Mouse (Mus musculus) embryo, embryonic 9.5 days (tissue): Measurements from ENCODE around the gene Eif3k.
A peak's percentile ranks its signal among the peaks of the same experiment; 100 is the strongest.

Experiments used
- DNase-seq: peaks from one replicate; pipeline ENCODE4 v3.0.0-alpha.2; 2017; ENCODE audit errors: extremely low spot score

Eif3k gene

GRCm38 (mm10) chr7:28981651-28982273, at the start of gene Eif3k, which contains the start of gene Map4k1:
Gene Eif3k (minus strand): TSS chr7:28981864.
Gene Map4k1 (plus strand): TSS chr7:28982050.
- DNase-seq, result peak; percentile 93

- DNase-seq, result no peak
Measured at GRCm38 (mm10) chr7:29029690-29030656, 48.3 kb upstream of the Eif3k start.

- no peak for DNase-seq
Measured at GRCm38 (mm10) chr7:29028761-29029160, 47.1 kb upstream of the Eif3k start.

- DNase-seq, result no peak
Measured at GRCm38 (mm10) chr7:29026811-29027210, 45.1 kb upstream of the Eif3k start.

GRCm38 (mm10) chr7:29026195-29026594, 44.5 kb upstream of the Eif3k start:
- no peak for DNase-seq

GRCm38 (mm10) chr7:29025566-29025965, 43.9 kb upstream of the Eif3k start:
- DNase-seq, result no peak

- DNase-seq, result no peak
Measured at GRCm38 (mm10) chr7:29023514-29023913, 41.9 kb upstream of the Eif3k start.

- no peak for DNase-seq
Measured at GRCm38 (mm10) chr7:29022479-29022878, 40.8 kb upstream of the Eif3k start.

- DNase-seq, result peak; percentile 17
Measured at GRCm38 (mm10) chr7:29019447-29020220, 38.0 kb upstream of the Eif3k start.

- no peak for DNase-seq
Measured at GRCm38 (mm10) chr7:29017222-29017621, 35.6 kb upstream of the Eif3k start.

GRCm38 (mm10) chr7:29016440-29016839, 34.8 kb upstream of the Eif3k start:
- no peak for DNase-seq

- no peak for DNase-seq
Measured at GRCm38 (mm10) chr7:29014984-29015383, 33.3 kb upstream of the Eif3k start.

- no peak for DNase-seq
Measured at GRCm38 (mm10) chr7:29008714-29009113, 27.1 kb upstream of the Eif3k start.

- DNase-seq, result no peak
Measured at GRCm38 (mm10) chr7:29008171-29008570, 26.5 kb upstream of the Eif3k start.

- no peak for DNase-seq
Measured at GRCm38 (mm10) chr7:29007224-29008101, 25.8 kb upstream of the Eif3k start.

GRCm38 (mm10) chr7:29000651-29001605, 19.3 kb upstream of the Eif3k start:
- peak; percentile 96 for DNase-seq

GRCm38 (mm10) chr7:28993402-28993801, 11.7 kb upstream of the Eif3k start:
- DNase-seq, result no peak

GRCm38 (mm10) chr7:28992997-28993396, 11.3 kb upstream of the Eif3k start:
- DNase-seq, result no peak

GRCm38 (mm10) chr7:28991616-28992015, 10.0 kb upstream of the Eif3k start:
- DNase-seq, result no peak

- no peak for DNase-seq
Measured at GRCm38 (mm10) chr7:28990766-28991273, 9.2 kb upstream of the Eif3k start.
